Mouse (Mus musculus) MEL (cell line): ENCODE data around the gene Cstf1. TPM values are rescaled to one million over a fixed set of nuclear protein-coding genes. Genes with fewer than 3 reads are reported as not detected.

ENCODE experiments used
- DNase-seq: peaks from one replicate; pipeline ENCODE4 v3.0.0; 2011; ENCODE audit warnings: low read depth, low spot score
- H3K27ac ChIP-seq: 2 replicates; pipeline ENCODE4 v1.5.1; 2012; ENCODE audit warnings: low read depth, mild to moderate bottlenecking, control low read depth, low read length, moderate library complexity; ENCODE audit not compliant: control insufficient read depth
- H3K27me3 ChIP-seq, 2 experiments: fragments of 150-350 bp in 1 of 2; sonication (generic) in 1 of 2; 2 replicates each; pipeline ENCODE4 v1.6.1; 2012; ENCODE audit warnings: low read length in 2 of 2, mild to moderate bottlenecking in 2 of 2, improper control_type of control experiment in 1 of 2, moderate library complexity in 1 of 2; ENCODE audit not compliant: insufficient read depth in 2 of 2, control insufficient read depth in 1 of 2
- H3K36me3 ChIP-seq, 2 experiments: 2 replicates each; pipeline ENCODE4 v1.6.1; 2012 to 2014; ENCODE audit warnings: low read length in 2 of 2, improper control_type of control experiment in 1 of 2, inconsistent platforms in 1 of 2, mild to moderate bottlenecking in 1 of 2; ENCODE audit not compliant: insufficient read depth in 2 of 2, control insufficient read depth in 1 of 2
- H3K4me1 ChIP-seq, 2 experiments: fragments of 150-350 bp in 1 of 2; sonication (generic) in 1 of 2; 2 replicates each; pipeline ENCODE4 v1.6.1; 2012; ENCODE audit warnings: low read length in 2 of 2, improper control_type of control experiment in 1 of 2, mild to moderate bottlenecking in 1 of 2; ENCODE audit not compliant: insufficient read depth in 2 of 2, control insufficient read depth in 1 of 2
- H3K4me3 ChIP-seq, 2 experiments: fragments of 150-350 bp in 1 of 2; sonication (generic) in 1 of 2; 2 replicates each; pipeline ENCODE4 v1.5.1; 2012; ENCODE audit warnings: low read depth in 2 of 2, low read length in 2 of 2, mild to moderate bottlenecking in 2 of 2, moderate library complexity in 2 of 2, control low read depth in 1 of 2, improper control_type of control experiment in 1 of 2; ENCODE audit not compliant: control insufficient read depth in 1 of 2, insufficient read depth in 1 of 2
- H3K79me2 ChIP-seq: 2 replicates; pipeline ENCODE4 v1.6.1; 2012; ENCODE audit warnings: mild to moderate bottlenecking, low read length, moderate library complexity; ENCODE audit not compliant: control insufficient read depth, poor library complexity, insufficient read depth
- H3K9ac ChIP-seq: 2 replicates; pipeline ENCODE4 v1.6.1; 2012; ENCODE audit warnings: low read depth, mild to moderate bottlenecking, control low read depth, low read length, moderate library complexity; ENCODE audit not compliant: control insufficient read depth, poor library complexity, severe bottlenecking
- H3K9me3 ChIP-seq: fragments of 150-350 bp; sonication (generic); replicated peaks from 2 replicates; pipeline ENCODE4 v1.6.1; 2012; ENCODE audit warnings: mild to moderate bottlenecking, low read length, improper control_type of control experiment, moderate library complexity; ENCODE audit not compliant: insufficient read depth
- CHD1 ChIP-seq: IDR thresholded peaks from 2 replicates; pipeline ENCODE4 v1.6.1; 2012; ENCODE audit warnings: low read depth, mild to moderate bottlenecking, inconsistent platforms, low read length, improper control_type of control experiment
- E2F4 ChIP-seq: IDR thresholded peaks from 2 replicates; pipeline ENCODE4 v1.6.1; 2011; ENCODE audit warnings: low read depth, low read length, improper control_type of control experiment, borderline replicate concordance
- GABPA ChIP-seq: IDR thresholded peaks from 2 replicates; pipeline ENCODE4 v1.6.1; 2012; ENCODE audit warnings: low read depth, mild to moderate bottlenecking, inconsistent platforms, low read length, improper control_type of control experiment, moderate library complexity
- MAX ChIP-seq: IDR thresholded peaks from 2 replicates; pipeline ENCODE4 v1.6.1; 2011; ENCODE audit warnings: low read length, improper control_type of control experiment
- MAZ ChIP-seq: IDR thresholded peaks from 2 replicates; pipeline ENCODE4 v1.6.1; 2012; ENCODE audit warnings: low read depth, mild to moderate bottlenecking, inconsistent platforms, low read length, improper control_type of control experiment
- NELFE ChIP-seq: IDR thresholded peaks from 2 replicates; pipeline ENCODE4 v1.6.1; 2011; ENCODE audit warnings: low read depth, low read length, improper control_type of control experiment
- NRF1 ChIP-seq: IDR thresholded peaks from 2 replicates; pipeline ENCODE4 v1.6.1; 2014; ENCODE audit warnings: low read depth, mild to moderate bottlenecking, inconsistent platforms, low read length, improper control_type of control experiment, moderate library complexity; ENCODE audit not compliant: poor library complexity, insufficient read depth, severe bottlenecking
- POLR2A ChIP-seq, 2 experiments: IDR thresholded peaks; 2 replicates each; pipeline ENCODE4 v1.6.1; 2011 to 2012; ENCODE audit warnings: low read length in 2 of 2, mild to moderate bottlenecking in 2 of 2, control low read depth in 1 of 2, improper control_type of control experiment in 1 of 2, low read depth in 1 of 2, moderate library complexity in 1 of 2; ENCODE audit not compliant: control insufficient read depth in 1 of 2, insufficient read depth in 1 of 2, poor library complexity in 1 of 2
- TCF12 ChIP-seq: IDR thresholded peaks from 2 replicates; pipeline ENCODE4 v1.6.1; 2014; ENCODE audit warnings: low read depth, mild to moderate bottlenecking, inconsistent platforms, low read length, improper control_type of control experiment, moderate library complexity
- USF2 ChIP-seq, 2 experiments: IDR thresholded peaks; 2 replicates each; pipeline ENCODE4 v1.6.1; 2011 to 2012; ENCODE audit warnings: improper control_type of control experiment in 2 of 2, low read length in 2 of 2, borderline replicate concordance in 1 of 2, inconsistent platforms in 1 of 2, low read depth in 1 of 2, mild to moderate bottlenecking in 1 of 2; ENCODE audit not compliant: insufficient read depth in 1 of 2
- ZNF384 ChIP-seq: IDR thresholded peaks from 2 replicates; pipeline ENCODE4 v1.6.1; 2012; ENCODE audit warnings: low read depth, mild to moderate bottlenecking, inconsistent platforms, low read length, improper control_type of control experiment
- polyA plus RNA-seq, 2 experiments: library from polyadenylated mRNA; stranded (reverse) in 1 of 2; unstranded in 1 of 2; fragments of >175 nt in 1 of 2; fragments of >200 nt in 1 of 2; gene quantifications; 2 replicates each; pipeline versions ENCODE4 v1.2.1 to v1.2.4; 2012; ENCODE audit warnings: low replicate concordance in 2 of 2, low read depth in 1 of 2; ENCODE audit not compliant: insufficient read length in 2 of 2, insufficient read depth in 1 of 2, missing spikeins in 1 of 2
- total RNA-seq: library from RNA; depleted of rRNA; stranded (reverse); fragments of 300-350 nt; gene quantifications from 2 replicates; pipeline ENCODE4 v1.2.3, GENCODE M21; 2012

Gene Cstf1
- total and polyA plus RNA-seq, 3 experiments: 66.9 to 105 (median 77.4) TPM

DNA sequence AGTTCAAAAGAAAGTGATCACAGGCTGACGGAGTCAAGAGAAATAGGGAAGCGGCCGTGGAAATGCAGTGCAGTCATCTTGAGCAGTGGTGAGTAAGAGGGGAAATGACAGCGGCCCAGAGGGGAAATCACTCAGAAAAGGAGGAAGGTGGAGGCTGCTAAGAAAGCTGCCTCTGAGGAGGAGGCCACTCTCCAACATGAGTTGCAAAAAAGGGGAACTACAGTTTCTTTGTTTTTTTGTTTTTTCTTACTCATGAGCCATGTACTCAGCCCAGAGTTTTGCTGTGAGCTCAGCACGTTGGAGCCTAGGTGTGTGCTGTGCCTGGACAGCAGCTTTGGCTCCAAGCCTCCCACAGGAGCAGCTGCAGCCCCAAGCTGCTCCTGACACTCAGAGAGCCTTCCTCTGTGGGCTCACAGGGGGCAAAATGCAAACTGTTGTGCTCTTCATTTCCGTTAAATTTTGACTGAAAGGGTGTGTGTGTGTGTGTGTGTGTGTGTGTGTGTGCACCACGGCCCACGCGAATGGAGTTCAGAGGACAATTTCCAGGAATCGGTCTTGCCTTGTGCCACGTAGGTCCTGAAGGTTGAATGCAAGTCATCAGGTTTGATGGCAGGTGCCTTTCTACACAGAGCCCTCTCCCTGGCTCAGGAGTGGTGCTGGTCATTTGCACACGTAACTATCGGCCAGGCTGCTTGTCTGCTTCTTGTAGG lies 30.8 kb downstream of the Cstf1 start (continued):
- peak in 1 of 2 experiments; percentile 52; a peak in 2 of 4 replicates for TF ChIP-seq POLR2A (IDR thresholded peaks at IDR 0.05; ENCODE audit: control insufficient read depth in 1 of 2, insufficient read depth in 1 of 2, low read depth in 1 of 2, low read length in 2 of 2, poor library complexity in 1 of 2)
- no peak for TF ChIP-seq USF2 (IDR thresholded peaks at IDR 0.05; ENCODE audit: borderline replicate concordance in 1 of 2, insufficient read depth in 1 of 2, low read depth in 1 of 2, low read length in 2 of 2)
- peak; percentile 46 for TF ChIP-seq NELFE

- no peak for DNase-seq
- no peaks in the 10 kb centered on the region; a peak in 1 of 4 replicates for H3K36me3 ChIP-seq
- H3K79me2 ChIP-seq: no peaks in the 10 kb centered on the region
These were observed 33.8 kb downstream of the Cstf1 start for GRCm38 (mm10) chr2:172404239-172404638.

DNA sequence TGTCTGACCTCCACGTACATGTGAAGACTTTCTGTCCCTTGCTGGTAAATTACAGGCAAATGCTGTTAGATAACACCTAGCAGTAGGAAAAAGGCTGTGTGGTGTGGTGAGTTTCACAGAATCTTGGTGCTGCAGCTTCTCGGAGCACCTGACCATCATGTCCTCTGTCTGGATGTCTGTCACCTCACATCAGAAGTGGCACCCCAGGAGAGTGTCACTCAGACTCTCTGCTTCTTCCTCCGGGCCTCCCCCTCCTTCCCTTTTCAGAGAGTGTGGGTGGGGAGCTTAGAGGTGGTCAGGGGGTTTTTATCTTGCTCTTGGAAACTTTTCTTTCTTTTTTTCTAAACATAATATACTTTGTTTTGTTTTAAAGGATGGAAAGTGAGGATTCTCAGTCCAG lies 34.5 kb downstream of the Cstf1 start:
- no peak for DNase-seq
- TF ChIP-seq CHD1: no peak
- TF ChIP-seq NRF1: no peak
- no peak for TF ChIP-seq TCF12
- no peak for TF ChIP-seq GABPA
- no peak for TF ChIP-seq MAX
- no peak overlapping the region for H3K9ac ChIP-seq
- no peak overlapping the region for H3K4me3 ChIP-seq
- H3K9me3 ChIP-seq: no peaks in the 10 kb centered on the region
- no peaks in the 10 kb centered on the region; a peak in 1 of 4 replicates for H3K36me3 ChIP-seq
- peaks cover 0 to 2% of the 10 kb centered on the region in 2 experiments; a peak in 1 of 4 replicates for H3K27me3 ChIP-seq
- no peak overlapping the region for H3K27ac ChIP-seq
- H3K4me1 ChIP-seq: peaks cover 0 to 12% of the 10 kb centered on the region in 2 experiments; a peak in 3 of 4 replicates
- H3K79me2 ChIP-seq: no peaks in the 10 kb centered on the region

More at GRCm38 (mm10) chr2:172404239-172404638, 33.8 kb downstream of the Cstf1 start:
- no peak overlapping the region for H3K4me3 ChIP-seq
- H3K9me3 ChIP-seq: no peaks in the 10 kb centered on the region
- peaks cover 0 to 2% of the 10 kb centered on the region in 2 experiments; a peak in 1 of 4 replicates for H3K27me3 ChIP-seq
- H3K27ac ChIP-seq: no peak overlapping the region
- H3K4me1 ChIP-seq: peaks cover 0 to 12% of the 10 kb centered on the region in 2 experiments; a peak in 3 of 4 replicates
- no peak overlapping the region for H3K9ac ChIP-seq
- no peak for TF ChIP-seq ZNF384
- no peak for TF ChIP-seq CHD1
- no peak for TF ChIP-seq E2F4
- no peak for TF ChIP-seq MAZ
